26 mouse cellular contexts compared by ENCODE assay signal in the genomic region with DNA sequence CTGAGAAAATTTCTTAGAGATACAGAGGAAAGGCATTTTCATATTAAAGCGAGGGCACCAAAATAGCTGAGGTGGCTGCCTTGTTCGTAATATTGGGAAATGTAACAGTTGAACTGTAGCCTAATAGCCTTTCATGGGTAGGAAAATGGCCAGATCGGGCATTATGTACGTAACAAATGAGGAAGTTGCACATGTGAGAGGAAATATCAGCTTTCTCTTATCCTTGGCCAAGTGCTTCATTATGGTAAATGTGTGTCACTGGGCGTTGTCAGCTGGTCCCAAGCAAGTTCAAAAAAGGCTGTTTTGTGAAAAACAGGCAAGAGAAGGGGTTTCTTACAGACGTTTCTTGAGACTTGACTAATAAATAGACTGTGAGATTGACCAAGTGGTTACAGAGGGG.
DNase-seq lines count a peak whose midpoint lies in the region; ATAC-seq and TF ChIP-seq lines count a peak whose summit lies in the region.
"Had no signal": no experiment of that assay in that cellular context is flagged by ENCODE, and none has a peak within 500 bp of the region (broad histone marks: within the 10 kb centered on the region; RNA-seq: fewer than 3 reads in every experiment).

No protein-coding gene starts in this region.

- no peak overlapping the region for H3K4me3 ChIP-seq in lung, embryonic 14.5 days (ENCODE audit: low read depth, low read length)
- no peak overlapping the region for H3K4me3 ChIP-seq in kidney, embryonic 15.5 days (replicated peaks)
- H3K4me3 ChIP-seq: embryonic facial prominence, embryonic 12.5 days; gastrocnemius, adult 2 months; layer of hippocampus, adult 2 months; liver, embryonic 12.5 days; midbrain, embryonic 13.5 days had no signal

- H3K9ac ChIP-seq in lung, embryonic 14.5 days = no peak overlapping the region
- no peak overlapping the region for H3K9ac ChIP-seq in kidney, embryonic 15.5 days
- H3K9ac ChIP-seq: embryonic facial prominence, embryonic 12.5 days; liver, embryonic 12.5 days; liver, postnatal 0 days; midbrain, embryonic 13.5 days had no signal

- H3K27ac ChIP-seq in lung, embryonic 14.5 days (ENCODE audit: low read depth) = no peak overlapping the region
- no peak overlapping the region for H3K27ac ChIP-seq in kidney, embryonic 15.5 days
- H3K27ac ChIP-seq: embryonic facial prominence, embryonic 12.5 days; gastrocnemius, adult 2 months; layer of hippocampus, adult 2 months; liver, embryonic 12.5 days; midbrain, embryonic 13.5 days had no signal

- H3K4me2 ChIP-seq in lung, embryonic 14.5 days = 0 out of 2 replicates have a peak overlapping the region, but pooled peaks have one; percentile 18
- no peak overlapping the region for H3K4me2 ChIP-seq in kidney, embryonic 15.5 days
- H3K4me2 ChIP-seq: embryonic facial prominence, embryonic 12.5 days; liver, embryonic 12.5 days; midbrain, embryonic 13.5 days had no signal

- DNase-seq in lung, embryonic 14.5 days = peak; percentile 68
- no peak for DNase-seq in lung, postnatal 25 days (ENCODE audit: low spot score)
- DNase-seq in 416B (ENCODE audit: low read depth) (peak; percentile 75), adipocyte (ENCODE audit: low spot score) (peak; percentile 21)
- no peak for DNase-seq in ovary, postnatal 36 days (ENCODE audit: low spot score)
- no peak for DNase-seq in gastrocnemius, postnatal 25 days
- DNase-seq: adrenal gland, adult 8-10 months; cerebellum, adult 11 months; embryo, embryonic 11 days; gastrocnemius, adult 2 months; heart, postnatal 14 days; kidney, adult 18-20 months; kidney, postnatal 36 days; left cerebral cortex, postnatal 4 days; liver, postnatal 0 days; retina, postnatal 1 day; right cerebral cortex, postnatal 14 days had no signal

- no peaks in the 10 kb centered on the region for H3K36me3 ChIP-seq in lung, embryonic 14.5 days (ENCODE audit: insufficient read depth)
- no peaks in the 10 kb centered on the region for H3K36me3 ChIP-seq in kidney, embryonic 15.5 days
- H3K36me3 ChIP-seq: embryonic facial prominence, embryonic 12.5 days; liver, embryonic 12.5 days; midbrain, embryonic 13.5 days had no signal

- 46% methylated on average over 6 of the region's 6 CpGs for WGBS in lung, embryonic 14.5 days
- WGBS in kidney, embryonic 15.5 days = 82% methylated on average over 6 of the region's 6 CpGs

- H3K4me1 ChIP-seq in lung, embryonic 14.5 days (ENCODE audit: insufficient read depth) = no peaks in the 10 kb centered on the region
- no peaks in the 10 kb centered on the region for H3K4me1 ChIP-seq in kidney, embryonic 15.5 days
- H3K4me1 ChIP-seq: embryonic facial prominence, embryonic 12.5 days; liver, embryonic 12.5 days; midbrain, embryonic 13.5 days had no signal

- no peaks in the 10 kb centered on the region for H3K9me3 ChIP-seq in lung, embryonic 14.5 days (ENCODE audit: low read depth, low read length)
- H3K9me3 ChIP-seq in kidney, embryonic 15.5 days (replicated peaks) = no peaks in the 10 kb centered on the region
- H3K9me3 ChIP-seq: embryonic facial prominence, embryonic 12.5 days; liver, embryonic 12.5 days; midbrain, embryonic 13.5 days had no signal

- H3K27me3 ChIP-seq in lung, embryonic 14.5 days (ENCODE audit: insufficient read depth, low read length) = no peaks in the 10 kb centered on the region
- no peaks in the 10 kb centered on the region for H3K27me3 ChIP-seq in kidney, embryonic 15.5 days
- H3K27me3 ChIP-seq: embryonic facial prominence, embryonic 12.5 days; liver, embryonic 12.5 days; midbrain, embryonic 13.5 days had no signal

- ATAC-seq in lung, embryonic 14.5 days (ENCODE audit: insufficient read depth) = peak; percentile 77; the same call in 1 of the 2 replicates
- peak; percentile 56 for ATAC-seq in megakaryocyte, adult 5-6 weeks (ENCODE audit: poor library complexity, severe bottlenecking)
- ATAC-seq in kidney, embryonic 15.5 days (replicated peaks; ENCODE audit: low FRiP score) = no peak
- ATAC-seq: activated CD4-positive, CD25-positive, alpha-beta regulatory T cell, adult 4 months; forebrain, embryonic 16.5 days; hindbrain, embryonic 16.5 days; liver, embryonic 12.5 days; liver, postnatal 0 days; midbrain, embryonic 13.5 days had no signal

- no peak for TF ChIP-seq CTCF in lung, embryonic 14.5 days (IDR thresholded peaks at IDR 0.05; ENCODE audit: low read depth)

Comparison
In these comparisons a context has a peak if more than half of its experiments do, and no peak if none do; other contexts are left out.
1. DNase-seq: peak in lung, embryonic 14.5 days (single experiment), 416B (single experiment) and adipocyte (single experiment); none in lung, postnatal 25 days (single experiment), ovary, postnatal 36 days (single experiment) and gastrocnemius, postnatal 25 days (single experiment).